Mouse (Mus musculus) lung, postnatal 4 days (tissue): ENCODE measurements at regions not wholly inside any gene's neighbourhood (a gene's known extent, or its start where the extent isn't known, plus 50 kb on each side); places are given as distances from the start of the nearest gene placed in this dataset.

ENCODE experiments used
- DNase-seq, 2 experiments: peaks; one replicate each; pipeline ENCODE4 v3.0.0; 2021

DNA sequence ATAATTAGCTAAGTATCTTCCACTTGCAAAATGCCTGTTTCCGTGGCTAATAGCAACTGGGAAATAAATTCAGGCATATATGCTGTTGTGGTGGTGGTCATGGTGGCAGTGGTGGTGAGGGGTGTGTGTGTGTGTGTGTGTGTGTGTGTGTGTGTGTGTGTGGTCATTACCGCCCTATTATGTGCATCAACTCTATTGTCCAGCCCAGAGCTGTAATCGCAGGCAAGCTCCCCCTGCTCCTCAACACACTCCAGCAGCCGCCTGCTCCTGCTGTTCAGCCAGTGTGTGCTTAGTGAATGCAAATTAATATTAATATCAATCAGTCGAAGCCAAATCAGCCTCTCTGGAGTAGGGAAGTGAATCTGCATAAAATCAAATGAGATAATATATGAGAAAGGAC lies 152.9 kb upstream of the Zic3 start:
- no peak for DNase-seq

DNA sequence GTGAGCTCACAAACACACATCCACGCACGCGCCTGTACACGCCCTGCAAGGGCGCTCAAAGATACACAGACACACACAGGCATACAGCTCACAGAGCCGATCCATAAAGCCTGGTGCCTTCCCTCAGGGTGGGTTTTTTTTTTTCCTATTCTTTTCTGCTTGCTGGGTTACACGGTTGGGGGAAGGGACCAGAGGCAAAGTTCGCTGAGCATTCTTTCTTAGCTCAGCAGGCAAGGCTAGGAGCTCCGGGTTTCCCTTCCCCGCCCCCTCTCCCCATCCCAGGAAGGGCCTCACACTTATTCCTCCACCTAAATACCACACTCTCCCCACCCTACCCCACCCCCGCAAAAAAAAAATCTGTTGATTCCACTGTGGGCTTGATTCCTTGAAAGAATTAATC lies 105.8 kb upstream of the Zic3 start:
- no peak for DNase-seq

DNA sequence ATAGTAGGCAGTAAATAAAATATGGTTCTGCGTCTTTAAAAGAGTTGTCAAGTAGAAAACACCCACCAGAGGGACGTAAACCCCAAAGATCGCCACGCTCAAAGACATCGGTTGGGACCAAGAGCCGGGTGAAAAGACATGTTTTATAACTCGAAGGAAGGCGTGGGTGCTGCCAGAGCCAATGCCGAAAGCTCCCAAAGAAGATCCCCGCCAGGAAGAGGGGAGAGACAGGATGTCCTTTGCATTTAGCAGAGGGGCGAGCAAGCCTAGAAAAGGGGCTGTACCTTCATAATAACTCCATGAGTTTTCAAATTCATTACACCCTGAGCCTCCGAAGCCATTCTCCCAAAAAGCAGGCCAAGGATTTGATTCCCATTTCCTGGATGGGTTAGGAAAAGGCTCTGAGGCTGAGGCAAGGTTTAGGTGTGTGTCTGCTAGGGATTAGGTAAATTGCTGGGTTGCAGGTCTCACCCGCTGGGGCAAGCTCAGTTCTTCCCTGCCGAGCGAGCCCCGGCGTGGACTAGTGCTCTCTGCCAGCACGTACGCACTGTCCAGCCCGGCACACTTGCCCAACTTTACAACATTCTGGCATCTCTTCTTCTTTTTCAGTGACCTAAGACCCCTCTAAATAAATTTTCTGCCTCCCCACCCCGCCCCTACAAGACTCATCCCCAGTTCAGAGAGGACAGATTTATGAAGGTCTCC lies 104.9 kb upstream of the Zic3 start:
- DNase-seq: no peak

DNA sequence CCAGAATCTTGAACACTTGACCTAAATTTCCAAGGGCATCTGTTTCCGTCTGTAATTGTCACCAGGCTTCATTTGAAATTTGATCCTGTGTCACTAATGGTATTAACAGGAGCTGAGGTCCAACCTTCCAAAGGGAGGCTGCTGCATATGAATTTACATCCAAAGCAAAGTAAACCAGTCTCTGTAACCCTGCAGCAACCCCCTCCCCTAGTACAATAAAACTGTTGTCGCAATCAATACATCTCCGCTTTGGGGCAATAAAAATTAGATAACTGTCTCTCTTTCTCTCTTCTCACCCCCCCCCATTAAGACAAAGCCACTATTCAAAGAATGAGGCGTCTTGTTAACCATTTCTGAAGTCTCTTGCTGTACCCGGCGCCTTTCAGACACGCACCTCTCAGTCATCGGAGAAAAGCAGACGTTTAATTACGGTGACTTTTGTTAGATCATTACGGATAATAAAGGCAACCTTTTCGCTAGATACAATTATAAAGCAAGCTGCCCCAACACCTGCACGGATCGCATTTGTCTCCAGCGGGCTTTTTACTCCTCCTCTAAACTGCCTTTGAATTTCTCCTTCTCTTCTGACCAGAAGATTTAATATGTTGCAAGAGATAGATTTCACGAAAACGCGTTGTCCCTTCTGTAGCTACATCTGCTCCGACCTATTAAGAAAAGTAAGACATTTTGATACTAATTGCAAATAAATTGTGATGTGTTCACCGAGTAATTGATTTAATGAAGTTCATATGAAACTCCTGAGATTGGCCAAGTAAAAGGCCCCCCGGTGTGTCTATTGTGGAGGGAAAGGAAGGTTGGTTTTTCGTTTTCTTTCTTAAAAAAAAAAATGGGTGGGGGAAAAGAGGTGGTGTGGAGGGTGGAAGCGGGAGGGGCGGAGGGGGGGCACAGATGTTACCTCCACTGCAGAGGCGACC lies 104.1 kb upstream of the Zic3 start:
- no peak for DNase-seq

- no peak for DNase-seq
These were observed 102.6 kb upstream of the Zic3 start for GRCm38 (mm10) chrX:57919886-57920285.

DNA sequence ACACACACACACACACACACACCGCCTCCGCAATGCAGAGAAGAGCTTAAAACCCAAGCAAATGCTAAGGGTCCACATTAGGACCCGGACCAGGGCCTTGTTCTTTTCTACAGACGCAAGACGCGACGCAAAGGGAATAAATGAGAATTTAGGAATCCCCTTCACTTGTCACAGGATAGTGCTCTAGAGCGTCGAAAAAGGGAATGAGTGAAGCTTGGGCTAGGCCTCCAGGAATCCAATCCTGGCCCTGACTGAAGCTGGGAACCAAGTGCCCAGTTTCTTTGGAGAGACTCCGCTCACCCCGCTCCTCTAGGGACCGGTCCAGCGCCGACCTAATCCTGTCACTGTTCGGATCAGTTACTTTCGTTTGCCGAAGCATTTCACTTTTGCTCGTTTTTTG lies 102.1 kb upstream of the Zic3 start:
- DNase-seq: no peak

DNA sequence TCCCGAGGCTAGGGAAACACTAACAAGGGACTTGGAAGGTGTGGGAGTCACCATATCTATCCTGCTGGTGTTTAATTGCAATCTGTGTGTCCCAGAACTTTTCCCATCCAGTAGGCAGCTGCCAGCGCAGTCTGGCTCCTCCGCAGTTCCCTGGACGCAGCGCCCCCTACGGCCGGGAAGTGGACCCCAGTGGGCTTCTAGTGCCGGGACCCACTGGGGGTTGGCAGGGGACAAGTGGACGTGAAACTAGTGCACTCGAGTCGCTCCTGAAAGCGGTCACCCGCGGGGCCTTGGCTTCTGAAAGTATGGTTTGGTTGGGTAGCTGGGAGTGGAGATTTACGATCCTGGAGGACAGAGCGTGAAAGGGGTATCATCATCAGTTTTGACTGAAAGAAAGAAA lies 101.2 kb upstream of the Zic3 start:
- peak in 1 of 2 experiments; percentile 9 for DNase-seq

DNA sequence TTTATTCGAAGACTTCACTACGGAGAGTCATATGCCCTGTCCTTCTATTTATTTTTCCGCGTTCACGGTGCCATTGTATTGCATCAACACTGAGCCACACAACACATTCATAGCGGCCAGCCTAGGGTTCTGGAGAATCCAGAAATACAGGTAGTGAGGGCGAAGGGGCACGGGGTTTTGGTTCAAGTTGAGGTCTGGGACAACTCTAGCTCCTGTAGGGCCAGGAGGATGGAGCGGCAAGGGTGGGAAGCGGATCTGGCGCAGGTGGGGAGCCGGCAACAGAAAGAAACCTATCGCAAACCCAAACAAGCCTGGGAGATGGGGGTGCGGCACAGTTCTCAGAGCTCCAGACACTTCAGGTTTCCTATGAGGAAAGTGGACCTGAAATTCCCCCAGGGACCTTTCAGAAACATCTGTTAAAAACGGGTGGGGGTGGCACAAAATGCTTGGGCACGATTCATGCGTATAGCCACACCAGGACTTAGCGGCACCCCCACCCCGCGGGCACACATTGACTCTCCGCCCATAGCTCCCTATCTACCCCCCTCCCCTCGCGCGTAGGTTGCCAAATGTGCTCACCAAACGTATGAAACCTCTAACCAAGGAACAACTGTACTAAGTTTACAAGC lies 100.6 kb upstream of the Zic3 start:
- no peak for DNase-seq

- DNase-seq: no peak
These were observed 98.7 kb upstream of the Zic3 start for GRCm38 (mm10) chrX:57923836-57924235.

- DNase-seq: no peak
These were observed 86.9 kb upstream of the Zic3 start for GRCm38 (mm10) chrX:57935621-57936020.

GRCm38 (mm10) chrX:57938248-57938836 lies 84.2 kb upstream of the Zic3 start:
- DNase-seq: no peak

GRCm38 (mm10) chrX:57950896-57951295 lies 71.6 kb upstream of the Zic3 start:
- DNase-seq: no peak

GRCm38 (mm10) chrX:57951301-57951700 lies 71.2 kb upstream of the Zic3 start:
- no peak for DNase-seq

GRCm38 (mm10) chrX:57954594-57955185 lies 67.8 kb upstream of the Zic3 start:
- no peak for DNase-seq
